Mouse (Mus musculus): ENCODE data around the gene Gm20498.

GRCm38 (mm10) chr12:81421846-81422245 lies 110.9 kb downstream of the Gm20498 start, which contains the start of gene Adam4:
- TF ChIP-seq CTCF (IDR thresholded peaks at IDR 0.05; ENCODE audit: control insufficient read depth, insufficient read depth, insufficient read length) (no peak), USF1 (IDR thresholded peaks at IDR 0.05; ENCODE audit: low read depth) (no peak)
